Mouse (Mus musculus) embryonic facial prominence, embryonic 11.5 days (tissue): Measurements from ENCODE around the gene Gm36210. TPM values are rescaled to one million over a fixed set of nuclear protein-coding genes. Genes with fewer than 3 reads are reported as not detected.

ENCODE experiments used
- ATAC-seq: fragments of 200-750 bp; cut with Nextera tagmentation; replicated peaks from 2 replicates; pipeline ENCODE4 v1.8.0; 2017; ENCODE audit warnings: low read depth; ENCODE audit not compliant: insufficient number of reproducible peaks, low FRiP score, low TSS enrichment
- DNase-seq: peaks from one replicate; pipeline ENCODE4 v3.0.0-alpha.2; 2015; ENCODE audit warnings: low spot score
- H3K27ac ChIP-seq: fragments of 300-500 bp; sonication (generic); replicated peaks from 2 replicates; pipeline ENCODE4 v1.5.1; 2014; ENCODE audit warnings: mild to moderate bottlenecking, low read depth, low read length, control low read depth
- H3K27me3 ChIP-seq: fragments of 300-500 bp; sonication (generic); 2 replicates; pipeline ENCODE4 v1.6.1; 2014; ENCODE audit warnings: mild to moderate bottlenecking, low read length, moderate library complexity, mixed read lengths; ENCODE audit not compliant: control insufficient read depth, insufficient read depth
- H3K36me3 ChIP-seq: fragments of 300-500 bp; sonication (generic); replicated peaks from 2 replicates; pipeline ENCODE4 v1.6.1; 2014; ENCODE audit warnings: low read depth, mild to moderate bottlenecking, low read length, moderate library complexity, mixed read lengths; ENCODE audit not compliant: control insufficient read depth, insufficient read depth
- H3K4me1 ChIP-seq: fragments of 300-500 bp; sonication (generic); 2 replicates; pipeline ENCODE4 v1.6.1; 2014; ENCODE audit warnings: low read length, mixed read lengths; ENCODE audit not compliant: control insufficient read depth, insufficient read depth
- H3K4me2 ChIP-seq: fragments of 300-500 bp; sonication (generic); 2 replicates; pipeline ENCODE4 v1.6.1; 2014; ENCODE audit warnings: low read depth, mild to moderate bottlenecking, control low read depth, low read length, moderate library complexity
- H3K4me3 ChIP-seq: fragments of 300-500 bp; sonication (generic); 2 replicates; pipeline ENCODE4 v1.5.1; 2014; ENCODE audit warnings: low read depth, low read length, control low read depth
- H3K9ac ChIP-seq: fragments of 300-500 bp; sonication (generic); replicated peaks from 2 replicates; pipeline ENCODE4 v1.6.1; 2014; ENCODE audit warnings: mild to moderate bottlenecking, control low read depth, low read length
- H3K9me3 ChIP-seq: fragments of 300-500 bp; sonication (generic); replicated peaks from 2 replicates; pipeline ENCODE4 v1.6.1; 2016; ENCODE audit warnings: mild to moderate bottlenecking, low read length, inconsistent platforms, mixed read lengths; ENCODE audit not compliant: control insufficient read depth
- WGBS: fragments of 180-500 bp; shearing (Covaris S2); extraction: QIAGEN DNeasy Blood & Tissue Kit; methylation state at CpG from one replicate; pipeline ENCODE4 v1.1.7; 2014; 5-methylcytosine and 5-hydroxymethylcytosine counted together
- polyA plus RNA-seq: library from polyadenylated mRNA; unstranded; fragments of >200 nt; fragmentation: Nextera tagmentation; extraction: Ambion mirVana; gene quantifications from 2 replicates; pipeline ENCODE4 v1.2.1, GENCODE M21; 2014

The Gm36210 gene
- polyA plus RNA-seq, 1 experiment from 2014 or later: 0.27 TPM

DNA sequence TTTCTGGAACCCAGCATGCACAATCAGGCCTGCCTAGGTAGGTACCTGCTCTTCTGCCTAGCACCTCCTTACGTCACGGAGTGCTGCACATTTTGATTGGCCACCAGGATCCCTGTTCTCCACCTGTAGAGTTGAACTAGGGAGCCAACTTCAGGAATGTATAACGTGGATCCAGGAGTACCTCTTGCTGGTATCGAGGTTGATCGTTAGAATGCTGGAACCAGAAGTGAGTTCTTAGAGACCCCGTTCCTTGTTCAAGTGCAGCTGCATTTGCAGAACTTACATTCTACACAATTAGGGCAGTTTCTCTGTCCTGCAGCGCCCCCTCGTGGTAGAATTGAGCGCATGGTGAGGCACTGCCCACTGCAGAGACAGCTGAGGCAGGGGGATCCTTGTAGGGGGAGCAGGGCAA lies 33.8 kb upstream of the Gm36210 start:
- Histone ChIP-seq H3K4me2 (no peak overlapping the region), H3K27me3 (no peaks in the 10 kb centered on the region), H3K36me3 (no peaks in the 10 kb centered on the region), H3K4me1 (no peaks in the 10 kb centered on the region), H3K27ac (no peak overlapping the region), H3K9me3 (no peaks in the 10 kb centered on the region), H3K9ac (no peak overlapping the region), H3K4me3 (no peak overlapping the region)
- ATAC-seq (no peak), DNase-seq (peak; percentile 85)
- 20% methylated on average over 9 of the region's 9 CpGs for WGBS

DNA sequence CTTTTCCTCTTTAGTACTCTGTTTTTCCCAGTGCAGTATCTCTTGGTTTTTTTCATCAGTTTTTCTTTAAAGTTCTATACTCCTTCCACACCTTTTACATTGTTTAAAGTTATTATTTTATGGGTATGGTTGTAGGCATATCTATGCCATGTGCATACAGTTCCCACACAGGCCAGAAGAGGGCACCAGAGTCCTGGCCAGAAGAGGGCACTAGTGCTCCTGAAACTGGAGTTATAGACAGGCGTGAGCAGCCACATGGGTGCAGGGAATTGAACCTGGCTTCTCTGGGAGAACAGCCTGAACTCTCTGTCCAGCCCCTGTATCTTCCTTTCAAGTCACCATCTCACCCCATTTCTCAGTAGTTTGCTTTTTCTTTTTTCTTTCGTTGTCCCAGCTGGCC lies 32.1 kb upstream of the Gm36210 start:
- no peak overlapping the region for H3K4me2 ChIP-seq
- ATAC-seq (no peak), DNase-seq (peak; percentile 69)
- 33% methylated on average over 2 of the region's 2 CpGs for WGBS
- no peaks in the 10 kb centered on the region for H3K4me1 ChIP-seq
- no peak overlapping the region for H3K4me3 ChIP-seq
- no peak overlapping the region for H3K27ac ChIP-seq
- no peaks in the 10 kb centered on the region for H3K27me3 ChIP-seq
- H3K36me3 ChIP-seq: no peaks in the 10 kb centered on the region
- no peaks in the 10 kb centered on the region for H3K9me3 ChIP-seq
- no peak overlapping the region for H3K9ac ChIP-seq

DNA sequence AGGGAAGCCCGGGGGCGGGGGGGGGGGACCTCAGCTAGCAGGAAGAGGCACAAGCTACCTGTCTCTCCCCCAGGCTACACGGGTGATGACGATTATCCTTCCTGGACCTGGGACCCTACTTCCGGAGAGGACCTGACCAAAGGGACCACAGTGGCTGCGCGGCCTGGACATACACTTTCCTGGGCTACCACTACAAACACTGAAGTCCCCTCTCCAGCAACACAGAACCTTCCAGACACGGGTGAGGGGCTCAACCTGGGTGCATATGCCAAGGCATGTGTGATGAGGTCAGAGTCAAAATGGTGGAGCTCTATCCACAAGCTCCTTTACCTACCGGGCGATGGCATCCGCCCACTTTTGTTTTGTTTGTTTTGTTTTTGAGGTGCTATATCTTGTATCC lies 31.1 kb upstream of the Gm36210 start:
- 74% methylated on average over 10 of the region's 11 CpGs for WGBS
- H3K27ac ChIP-seq: no peak overlapping the region
- no peaks in the 10 kb centered on the region for H3K9me3 ChIP-seq
- no peaks in the 10 kb centered on the region for H3K36me3 ChIP-seq
- H3K4me1 ChIP-seq: no peaks in the 10 kb centered on the region
- H3K4me3 ChIP-seq: no peak overlapping the region
- no peak overlapping the region for H3K9ac ChIP-seq
- DNase-seq: no peak
- no peak for ATAC-seq
- no peak overlapping the region for H3K4me2 ChIP-seq
- H3K27me3 ChIP-seq: no peaks in the 10 kb centered on the region

DNA sequence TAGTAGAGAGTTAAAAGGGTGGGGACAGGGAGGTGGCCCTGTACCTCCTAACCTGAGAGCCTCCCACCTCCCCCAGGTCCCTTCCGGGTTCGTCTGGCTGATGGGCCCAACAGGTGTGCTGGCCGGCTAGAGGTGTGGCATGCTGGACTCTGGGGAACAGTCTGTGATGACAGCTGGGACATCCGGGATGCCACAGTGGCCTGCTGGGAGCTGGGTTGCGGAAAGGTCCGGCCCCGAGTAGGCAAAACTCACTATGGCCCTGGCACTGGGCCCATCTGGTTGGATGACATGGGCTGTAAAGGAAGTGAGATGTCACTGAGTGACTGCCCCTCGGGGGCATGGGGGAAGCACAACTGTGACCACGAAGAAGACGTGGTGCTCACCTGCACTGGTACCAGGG lies 30.5 kb upstream of the Gm36210 start:
- H3K9ac ChIP-seq: no peak overlapping the region
- H3K36me3 ChIP-seq: no peaks in the 10 kb centered on the region
- no peak overlapping the region for H3K4me2 ChIP-seq
- H3K9me3 ChIP-seq: no peaks in the 10 kb centered on the region
- WGBS: 76% methylated on average over 10 of the region's 10 CpGs
- DNase-seq (no peak), ATAC-seq (no peak)
- no peaks in the 10 kb centered on the region for H3K4me1 ChIP-seq
- H3K4me3 ChIP-seq: no peak overlapping the region
- no peak overlapping the region for H3K27ac ChIP-seq
- H3K27me3 ChIP-seq: no peaks in the 10 kb centered on the region

DNA sequence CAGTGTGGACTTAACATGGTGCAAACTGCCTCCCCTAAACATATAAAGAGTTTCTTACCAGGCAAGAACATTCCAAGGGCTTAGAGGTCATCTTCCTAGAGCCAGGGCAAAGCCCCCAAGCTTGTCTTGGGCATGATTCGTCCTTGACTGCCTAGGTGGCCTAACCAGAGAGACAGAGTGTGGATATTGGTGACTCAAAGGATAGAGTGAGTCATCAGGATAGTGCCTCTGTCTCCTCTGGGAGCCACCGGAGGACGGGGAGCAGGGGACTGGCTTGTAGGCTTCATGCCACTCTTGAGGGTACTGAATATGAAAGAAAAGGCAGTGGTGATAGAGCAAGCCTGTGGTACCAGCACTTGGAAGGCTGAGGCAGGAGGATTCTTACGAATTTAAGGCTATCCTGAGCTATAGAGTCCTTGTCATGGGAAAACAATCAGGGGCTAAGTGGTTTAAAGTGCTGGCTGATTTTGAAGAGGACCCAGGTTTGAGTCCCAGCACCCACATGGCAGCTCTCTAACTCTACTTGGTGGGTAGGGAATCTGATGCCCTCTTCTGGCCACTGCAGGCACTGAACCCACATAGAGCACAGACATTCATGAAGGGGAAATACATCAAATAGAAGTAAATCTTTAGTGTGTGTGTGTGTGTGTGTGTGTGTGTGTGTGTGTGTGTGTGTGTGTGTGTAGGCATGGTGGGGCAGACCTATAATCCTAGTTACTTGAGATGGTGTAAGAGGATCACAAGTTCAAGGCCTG lies 28.0 kb upstream of the Gm36210 start:
- Histone ChIP-seq H3K4me3 (no peak overlapping the region), H3K9me3 (no peaks in the 10 kb centered on the region), H3K9ac (no peak overlapping the region), H3K4me2 (no peak overlapping the region), H3K4me1 (no peaks in the 10 kb centered on the region), H3K27me3 (no peaks in the 10 kb centered on the region), H3K36me3 (no peaks in the 10 kb centered on the region), H3K27ac (no peak overlapping the region)
- 76% methylated on average over 4 of the region's 4 CpGs for WGBS
- ATAC-seq: no peak
- DNase-seq: no peak

DNA sequence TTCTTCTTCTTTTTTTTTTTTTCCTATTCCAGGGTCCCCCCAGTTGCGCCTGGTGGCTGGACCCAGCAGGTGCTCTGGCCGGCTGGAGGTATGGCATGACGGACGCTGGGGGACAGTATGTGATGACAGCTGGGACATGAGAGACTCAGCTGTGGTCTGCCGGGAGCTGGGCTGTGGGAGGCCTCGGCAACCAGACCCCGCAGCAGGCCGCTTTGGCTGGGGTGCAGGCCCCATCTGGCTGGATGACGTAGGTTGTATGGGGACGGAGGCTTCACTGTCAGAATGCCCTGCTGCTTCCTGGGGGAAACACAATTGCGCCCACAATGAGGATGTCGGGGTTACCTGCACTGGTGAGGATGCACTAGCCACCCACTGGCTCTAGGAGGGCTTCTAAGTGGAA lies 26.8 kb upstream of the Gm36210 start:
- H3K27ac ChIP-seq: no peak overlapping the region
- no peaks in the 10 kb centered on the region for H3K9me3 ChIP-seq
- no peak overlapping the region for H3K4me2 ChIP-seq
- no peaks in the 10 kb centered on the region for H3K4me1 ChIP-seq
- no peak overlapping the region for H3K9ac ChIP-seq
- H3K27me3 ChIP-seq: no peaks in the 10 kb centered on the region
- H3K36me3 ChIP-seq: no peaks in the 10 kb centered on the region
- DNase-seq (no peak), ATAC-seq (no peak)
- H3K4me3 ChIP-seq: no peak overlapping the region
- WGBS: 75% methylated on average over 12 of the region's 12 CpGs

DNA sequence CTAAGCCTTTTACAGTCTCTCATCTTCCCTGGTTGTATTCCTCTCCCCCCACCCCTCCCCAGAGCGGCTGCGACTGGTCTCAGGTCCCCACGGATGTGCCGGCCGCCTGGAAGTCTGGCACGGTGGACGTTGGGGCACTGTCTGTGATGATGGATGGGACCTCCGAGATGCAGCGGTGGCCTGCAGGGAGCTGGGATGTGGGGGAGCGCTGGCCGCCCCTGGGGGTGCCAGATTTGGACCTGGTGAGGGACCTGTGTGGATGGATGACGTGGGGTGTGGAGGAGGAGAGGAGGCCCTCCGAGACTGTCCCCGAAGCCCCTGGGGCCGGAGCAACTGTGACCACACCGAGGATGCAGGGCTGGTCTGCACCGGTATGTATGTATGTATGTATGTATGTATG lies 22.0 kb upstream of the Gm36210 start:
- 78% methylated on average over 17 of the region's 17 CpGs for WGBS
- H3K9ac ChIP-seq: no peak overlapping the region
- ATAC-seq: no peak

DNA sequence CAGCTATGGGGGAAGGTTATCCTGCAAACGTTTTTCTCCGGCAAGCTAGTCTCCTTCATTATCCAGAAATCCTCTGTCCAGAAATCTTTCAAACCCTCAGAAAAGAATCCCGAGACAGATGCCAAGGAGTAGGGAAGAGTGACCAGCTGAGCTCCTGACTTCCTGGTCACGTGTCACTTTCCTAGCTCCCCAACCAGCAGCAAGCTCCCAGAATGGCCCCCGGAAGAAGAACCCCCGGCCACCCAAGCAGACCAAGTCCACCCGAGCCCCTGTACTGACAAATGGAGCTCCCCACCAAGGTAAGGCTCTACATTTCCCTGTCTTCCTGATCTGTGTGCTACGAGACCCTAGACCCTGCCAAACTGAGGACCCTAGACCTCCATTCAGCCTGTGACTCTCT lies 21.4 kb upstream of the Gm36210 start:
- no peak overlapping the region for H3K27ac ChIP-seq
- ATAC-seq (no peak), DNase-seq (no peak)
- H3K36me3 ChIP-seq: no peaks in the 10 kb centered on the region
- 60% methylated on average over 8 of the region's 8 CpGs for WGBS
- no peak overlapping the region for H3K4me3 ChIP-seq
- H3K9ac ChIP-seq: no peak overlapping the region
- H3K9me3 ChIP-seq: no peaks in the 10 kb centered on the region
- H3K27me3 ChIP-seq: no peaks in the 10 kb centered on the region
- H3K4me1 ChIP-seq: peaks cover 23% of the 10 kb centered on the region
- H3K4me2 ChIP-seq: no peak overlapping the region

More for the DNA sequence above, 22.0 kb upstream of the Gm36210 start:
- H3K27ac ChIP-seq: no peak overlapping the region
- H3K4me1 ChIP-seq: peaks cover 23% of the 10 kb centered on the region
- DNase-seq: no peak
- no peak overlapping the region for H3K4me3 ChIP-seq
- H3K36me3 ChIP-seq: no peaks in the 10 kb centered on the region
- H3K4me2 ChIP-seq: no peak overlapping the region
- no peaks in the 10 kb centered on the region for H3K27me3 ChIP-seq
- no peaks in the 10 kb centered on the region for H3K9me3 ChIP-seq
